Mouse (Mus musculus) limb, embryonic 11.5 days (tissue): ENCODE measurements around the gene Gamt. TPM values are rescaled to one million over a fixed set of nuclear protein-coding genes. Genes with fewer than 3 reads are reported as not detected.

Source experiments
- ATAC-seq: fragments of 200-750 bp; cut with Nextera tagmentation; 2 replicates; pipeline ENCODE4 v1.8.0; 2017; ENCODE audit warnings: low read depth; ENCODE audit not compliant: insufficient number of reproducible peaks, low FRiP score, low TSS enrichment
- DNase-seq: peaks from one replicate; pipeline ENCODE4 v3.0.0-alpha.2; 2015; ENCODE audit warnings: low spot score
- H3K27ac ChIP-seq: fragments of 300-500 bp; sonication (generic); replicated peaks from 2 replicates; pipeline ENCODE4 v1.5.1; 2014; ENCODE audit warnings: low read depth, mild to moderate bottlenecking, low read length
- H3K27me3 ChIP-seq: fragments of 300-500 bp; sonication (generic); 2 replicates; pipeline ENCODE4 v1.6.1; 2014; ENCODE audit warnings: mild to moderate bottlenecking, low read length, mixed read lengths; ENCODE audit not compliant: control insufficient read depth, insufficient read depth
- H3K36me3 ChIP-seq: fragments of 300-500 bp; sonication (generic); 2 replicates; pipeline ENCODE4 v1.6.1; 2014; ENCODE audit warnings: mild to moderate bottlenecking, low read length, moderate library complexity, mixed read lengths; ENCODE audit not compliant: control insufficient read depth, insufficient read depth
- H3K4me1 ChIP-seq: fragments of 300-500 bp; sonication (generic); 2 replicates; pipeline ENCODE4 v1.6.1; 2014; ENCODE audit warnings: low read length, mixed read lengths; ENCODE audit not compliant: control insufficient read depth, insufficient read depth
- H3K4me2 ChIP-seq: fragments of 300-500 bp; sonication (generic); 2 replicates; pipeline ENCODE4 v1.6.1; 2014; ENCODE audit warnings: low read depth, mild to moderate bottlenecking, moderate library complexity; ENCODE audit not compliant: severe bottlenecking
- H3K4me3 ChIP-seq: fragments of 300-500 bp; sonication (generic); 2 replicates; pipeline ENCODE4 v1.5.1; 2014; ENCODE audit warnings: low read depth, low read length
- H3K9ac ChIP-seq: fragments of 300-500 bp; sonication (generic); 2 replicates; pipeline ENCODE4 v1.6.1; 2014; ENCODE audit warnings: mild to moderate bottlenecking, low read length
- H3K9me3 ChIP-seq: fragments of 300-500 bp; sonication (generic); 2 replicates; pipeline ENCODE4 v1.6.1; 2016; ENCODE audit warnings: low read length; ENCODE audit not compliant: control insufficient read depth
- WGBS: fragments of 180-500 bp; shearing (Covaris S2); extraction: QIAGEN DNeasy Blood & Tissue Kit; methylation state at CpG from one replicate; pipeline ENCODE4 v1.1.7; 2014; 5-methylcytosine and 5-hydroxymethylcytosine counted together
- polyA plus RNA-seq: library from polyadenylated mRNA; unstranded; fragments of >200 nt; fragmentation: Nextera tagmentation; extraction: Ambion mirVana; gene quantifications from 2 replicates; pipeline ENCODE4 v1.2.1, GENCODE M21; 2014

The Gamt gene
- polyA plus RNA-seq, 1 experiment from 2014 or later = 18.9 TPM

- 83% methylated on average over 7 of the region's 7 CpGs for WGBS
- Histone ChIP-seq H3K9me3 (no peaks in the 10 kb centered on the region), H3K27me3 (no peaks in the 10 kb centered on the region), H3K27ac (no peak overlapping the region), H3K4me1 (no peaks in the 10 kb centered on the region), H3K4me2 (no peak overlapping the region), H3K36me3 (peaks cover 53% of the 10 kb centered on the region), H3K9ac (no peak overlapping the region), H3K4me3 (no peak overlapping the region)
- no peak for DNase-seq
- ATAC-seq = no peak
These were observed 20.5 kb upstream of the Gamt start for GRCm38 (mm10) chr10:80281304-80281703.

DNA sequence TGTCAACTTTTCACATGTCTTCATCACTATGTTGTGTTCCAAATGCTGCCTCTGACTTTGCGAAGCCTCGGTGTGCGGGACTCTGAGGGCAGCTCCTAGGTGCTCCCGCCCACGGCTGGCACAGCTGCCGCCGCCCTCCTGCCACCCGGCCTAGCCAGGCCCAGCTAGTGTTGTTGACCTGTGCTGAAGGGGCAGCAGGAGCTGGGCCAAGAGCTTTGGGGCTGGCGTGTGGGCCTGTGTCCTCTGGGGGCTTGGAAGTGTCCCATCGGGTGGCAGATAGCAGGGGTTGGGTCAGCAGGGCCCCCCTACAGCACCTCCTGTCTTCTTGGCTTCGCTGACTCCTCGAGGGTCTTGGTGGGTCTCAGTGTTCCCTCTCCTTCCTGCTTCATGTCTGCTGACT is 18.5 kb upstream of the Gamt start:
- ATAC-seq = no peak
- Histone ChIP-seq H3K9ac (no peak overlapping the region), H3K9me3 (no peaks in the 10 kb centered on the region), H3K27me3 (no peaks in the 10 kb centered on the region), H3K27ac (no peak overlapping the region), H3K4me3 (no peak overlapping the region), H3K36me3 (peaks cover 55% of the 10 kb centered on the region), H3K4me2 (no peak overlapping the region), H3K4me1 (no peaks in the 10 kb centered on the region)
- WGBS = 91% methylated on average over 12 of the region's 12 CpGs
- DNase-seq = no peak

DNA sequence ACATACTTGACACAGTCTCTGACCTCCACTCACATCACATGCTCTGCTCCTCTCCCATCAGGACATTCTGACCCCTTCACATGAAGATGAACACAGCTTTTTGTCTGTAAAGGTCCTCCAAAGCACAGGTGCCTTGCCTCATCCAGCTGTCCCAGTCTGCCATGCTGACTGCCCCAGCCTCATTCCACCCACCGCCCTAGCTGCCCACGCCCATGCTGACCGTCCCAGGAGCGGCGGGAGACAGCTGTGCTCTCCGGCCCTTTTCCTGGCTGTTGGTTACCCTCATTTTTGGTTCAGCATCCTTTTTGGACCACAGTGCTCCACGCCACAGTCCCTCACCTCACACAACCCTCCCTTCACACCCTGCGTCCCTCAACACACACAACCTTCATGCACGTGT is 17.6 kb upstream of the Gamt start:
- ATAC-seq (no peak), DNase-seq (no peak)
- H3K27ac ChIP-seq = no peak overlapping the region
- H3K4me2 ChIP-seq = no peak overlapping the region
- H3K4me1 ChIP-seq = no peaks in the 10 kb centered on the region
- H3K4me3 ChIP-seq = no peak overlapping the region
- H3K27me3 ChIP-seq = no peaks in the 10 kb centered on the region
- H3K36me3 ChIP-seq = peaks cover 56% of the 10 kb centered on the region
- H3K9me3 ChIP-seq = no peaks in the 10 kb centered on the region
- no peak overlapping the region for H3K9ac ChIP-seq
- 94% methylated on average over 9 of the region's 9 CpGs for WGBS

DNA sequence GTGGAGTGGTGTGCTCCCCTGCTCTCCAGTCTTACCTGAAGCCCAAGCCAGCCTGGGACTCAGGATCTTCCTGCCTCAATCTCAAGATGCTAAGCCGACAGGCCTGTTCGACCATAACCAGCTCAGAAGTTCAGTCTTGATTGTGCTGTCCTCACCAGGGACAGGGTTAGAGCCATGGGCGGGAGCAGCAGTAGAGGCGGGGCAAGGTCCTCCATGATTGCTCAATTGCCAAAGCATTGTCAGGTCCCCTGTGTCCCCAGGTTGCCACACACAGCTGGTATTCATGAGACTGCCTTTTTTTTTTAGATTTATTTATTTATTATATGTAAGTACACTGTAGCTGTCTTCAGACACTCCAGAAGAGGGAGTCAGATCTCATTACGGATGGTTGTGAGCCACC is 15.4 kb upstream of the Gamt start:
- Histone ChIP-seq H3K4me3 (no peak overlapping the region), H3K9ac (no peak overlapping the region), H3K36me3 (peaks cover 55% of the 10 kb centered on the region), H3K9me3 (no peaks in the 10 kb centered on the region), H3K27me3 (no peaks in the 10 kb centered on the region), H3K4me2 (no peak overlapping the region), H3K27ac (no peak overlapping the region), H3K4me1 (no peaks in the 10 kb centered on the region)
- no peak for DNase-seq
- WGBS = 94% methylated on average over 5 of the region's 5 CpGs
- no peak for ATAC-seq

GRCm38 (mm10) chr10:80273847-80274246 is 13.0 kb upstream of the Gamt start:
- no peak for ATAC-seq
- 0 out of 2 replicates have a peak, but pooled peaks cover 2% of the 10 kb centered on the region for H3K4me1 ChIP-seq
- WGBS = 95% methylated on average over 3 of the region's 3 CpGs
- peaks cover 40% of the 10 kb centered on the region for H3K36me3 ChIP-seq
- no peaks in the 10 kb centered on the region for H3K27me3 ChIP-seq
- H3K9ac ChIP-seq = no peak overlapping the region
- H3K4me3 ChIP-seq = no peak overlapping the region
- no peak for DNase-seq
- H3K9me3 ChIP-seq = no peaks in the 10 kb centered on the region
- H3K27ac ChIP-seq = no peak overlapping the region
- H3K4me2 ChIP-seq = no peak overlapping the region

GRCm38 (mm10) chr10:80271870-80272585 is 11.2 kb upstream of the Gamt start:
- no peak overlapping the region for H3K9ac ChIP-seq
- H3K9me3 ChIP-seq = no peaks in the 10 kb centered on the region
- H3K36me3 ChIP-seq = peaks cover 31% of the 10 kb centered on the region; the same call in 1 of the 2 replicates
- DNase-seq (no peak), ATAC-seq (no peak)
- no peak overlapping the region for H3K4me3 ChIP-seq
- no peaks in the 10 kb centered on the region for H3K27me3 ChIP-seq
- H3K27ac ChIP-seq = no peak overlapping the region
- H3K4me2 ChIP-seq = no peak overlapping the region
- WGBS = 89% methylated on average over 8 of the region's 8 CpGs
- H3K4me1 ChIP-seq = peaks cover 8% of the 10 kb centered on the region

- Histone ChIP-seq H3K4me3 (no peak overlapping the region), H3K27me3 (no peaks in the 10 kb centered on the region), H3K9me3 (no peaks in the 10 kb centered on the region), H3K4me1 (peaks cover 14% of the 10 kb centered on the region), H3K36me3 (peaks cover 27% of the 10 kb centered on the region; the same call in 1 of the 2 replicates), H3K9ac (no peak overlapping the region), H3K27ac (no peak overlapping the region), H3K4me2 (no peak overlapping the region)
- whole genome bisulfite sequencing = 93% methylated on average over 5 of the region's 5 CpGs
- DNase-seq = no peak
- no peak for ATAC-seq
These were observed 10.5 kb upstream of the Gamt start for GRCm38 (mm10) chr10:80271186-80271843.

DNA sequence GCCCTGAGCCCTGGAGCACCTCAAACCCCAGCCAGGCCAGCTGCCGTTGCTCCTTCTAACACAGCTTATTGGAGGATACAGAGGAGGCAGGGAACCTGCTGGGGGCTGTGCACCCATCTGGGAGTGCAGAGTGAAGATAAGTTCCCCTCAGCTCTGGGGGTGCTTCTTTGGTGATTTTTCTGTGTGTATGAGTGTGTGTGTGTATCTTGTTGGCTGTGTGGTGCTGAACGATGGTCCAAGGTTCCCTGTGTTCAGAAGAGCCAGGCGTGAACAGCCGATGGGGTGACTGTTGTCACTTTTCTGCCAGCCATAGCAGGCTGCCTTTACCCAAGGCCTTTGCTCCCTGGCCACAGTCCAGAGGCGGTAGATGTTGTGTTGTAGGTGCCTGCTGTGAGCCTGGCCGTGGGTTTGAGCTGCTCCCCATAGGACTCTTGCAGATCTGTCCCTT is 9.9 kb upstream of the Gamt start:
- ATAC-seq (no peak), DNase-seq (no peak)
- peaks cover 23% of the 10 kb centered on the region; the same call in 1 of the 2 replicates for H3K36me3 ChIP-seq
- WGBS = 84% methylated on average over 6 of the region's 6 CpGs
- no peak overlapping the region for H3K4me3 ChIP-seq
- H3K27ac ChIP-seq = no peak overlapping the region
- H3K9ac ChIP-seq = no peak overlapping the region
- peaks cover 17% of the 10 kb centered on the region for H3K4me1 ChIP-seq
- no peaks in the 10 kb centered on the region for H3K9me3 ChIP-seq
- no peaks in the 10 kb centered on the region for H3K27me3 ChIP-seq
- no peak overlapping the region for H3K4me2 ChIP-seq
